In the genomic region with DNA sequence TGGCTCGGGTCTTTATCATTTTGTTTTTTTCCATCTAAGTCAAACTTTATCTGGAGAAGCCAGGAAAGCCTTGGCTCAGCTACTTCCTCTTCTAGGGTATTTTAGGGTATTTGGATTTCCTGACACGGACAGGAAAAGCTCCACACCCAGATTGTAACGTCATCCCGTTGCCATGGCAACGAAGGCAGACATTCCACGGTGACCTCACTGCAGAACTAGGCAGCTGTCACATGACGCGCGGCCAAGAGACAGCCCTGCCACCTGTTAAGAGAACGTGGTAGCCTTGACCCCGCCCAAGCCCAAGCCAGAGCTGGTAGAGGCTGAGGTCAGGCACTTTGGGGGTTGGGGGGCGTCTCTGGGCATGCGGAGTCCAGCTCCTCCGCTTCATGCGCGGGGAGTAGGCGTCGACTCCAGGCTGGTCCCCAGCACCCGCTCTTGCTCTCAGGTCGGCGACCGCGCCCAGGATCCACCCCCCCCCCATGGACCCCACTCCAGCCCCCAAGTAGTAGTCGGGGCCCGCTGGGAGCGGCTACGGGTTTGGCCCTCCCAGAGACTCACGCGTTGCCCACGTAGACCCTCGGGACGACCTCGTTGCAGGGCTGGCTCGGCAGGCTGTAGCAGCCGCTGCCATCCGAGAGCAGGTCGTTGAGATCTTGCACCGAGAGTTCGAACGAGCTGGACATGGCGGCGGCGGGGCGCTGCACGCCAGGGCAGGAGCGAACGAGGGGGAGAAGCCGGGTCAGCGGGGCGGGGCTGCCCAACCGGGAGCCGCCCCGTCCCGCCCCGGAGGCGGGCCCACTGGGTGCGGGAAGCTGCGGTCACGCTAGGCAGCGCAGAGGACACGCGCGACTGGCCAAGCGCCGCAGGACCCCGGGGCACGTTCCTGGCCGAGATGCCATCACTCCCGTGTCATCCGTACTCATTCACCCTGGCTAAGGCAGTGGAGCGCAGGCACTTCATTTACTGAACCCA, we compare ENCODE assay signal across 8 mouse cellular contexts. TPM values are rescaled to one million over a fixed set of nuclear protein-coding genes. Genes with fewer than 3 reads are reported as not detected.
DNase-seq lines count a peak whose midpoint lies in the region; ATAC-seq lines count a peak whose summit lies in the region.

A gene (plus strand): TSS at position 226 of the 972 bp plus-strand sequence.

- peak within 1 kb of the TSS; percentile 54 for H3K4me3 ChIP-seq in intestine, embryonic 15.5 days (replicated peaks)

- no peaks in the 10 kb centered on the region for H3K27me3 ChIP-seq in intestine, embryonic 15.5 days (replicated peaks)

- intact Hi-C loops in left cerebral cortex, postnatal 14 days (cut with DNase I) = loop anchor here (2.0 kb wide), 1 partner anchor 54 kb away; no protein-coding TSS in a partner anchor

- peak within 1 kb of the TSS; percentile 98 for H3K4me2 ChIP-seq in intestine, embryonic 15.5 days (replicated peaks)

- under 1% methylated on average over 71 of the region's 71 CpGs for WGBS in intestine, embryonic 15.5 days

- no peaks in the 10 kb centered on the region for H3K9me3 ChIP-seq in intestine, embryonic 15.5 days

- peak; percentile 90 for ATAC-seq in intestine, embryonic 15.5 days
- peak; percentile 66 for ATAC-seq in megakaryocyte-erythroid progenitor cell, adult 5-6 weeks (replicated peaks; ENCODE audit: low FRiP score, low TSS enrichment, poor library complexity, severe bottlenecking)

- H3K9ac ChIP-seq in intestine, embryonic 15.5 days = peak within 1 kb of the TSS; percentile 58

- no peaks in the 10 kb centered on the region for H3K36me3 ChIP-seq in intestine, embryonic 15.5 days

- H3K4me1 ChIP-seq in intestine, embryonic 15.5 days (replicated peaks) = peaks cover 10% of the 10 kb centered on the region

- DNase-seq in adrenal gland, adult 8-10 months = peak; percentile 97
- DNase-seq in embryo, embryonic 11 days = peak; percentile 96
- DNase-seq in gastrocnemius, postnatal 25 days = peak; percentile 93
- DNase-seq in left cerebral cortex, postnatal 14 days (ENCODE audit: low spot score in 2 of 2) = peak; percentile 97
- peak; percentile 94 for DNase-seq in right cerebral cortex, postnatal 14 days
- peak; percentile 83 to 91 for DNase-seq in urinary bladder, postnatal 36 days (ENCODE audit: low spot score in 2 of 2)

- H3K27ac ChIP-seq in intestine, embryonic 15.5 days = peak within 1 kb of the TSS; percentile 82

RNA-seq across cellular contexts. Expression of the gene that starts here (rescaled TPM):
- total RNA-seq in adrenal gland, adult 8-10 months (2022) = not detected
- not detected for total RNA-seq in gastrocnemius, postnatal 25 days (2021)
- not detected in 2 replicates for polyA plus RNA-seq in intestine, embryonic 15.5 days (2015; fragmentation: Nextera tagmentation; extraction: Ambion mirVana)
- not detected for total RNA-seq in left cerebral cortex, postnatal 14 days (2021)
- total RNA-seq in megakaryocyte-erythroid progenitor cell, adult 5-6 weeks (2014; fragmentation: Nextera tagmentation) = not detected in 2 replicates
- total RNA-seq in megakaryocyte-erythroid progenitor cell, adult 5-6 weeks (2017) = not detected in 2 replicates

Comparison
In these comparisons a context has a peak if more than half of its experiments do, and no peak if none do; other contexts are left out.
1. Peak in every context shown above with its lines: DNase-seq, ATAC-seq, H3K4me3 ChIP-seq and H3K27ac ChIP-seq.
2. Peak in DNase-seq in adrenal gland, adult 8-10 months; RNA of the gene not detected or under 1 TPM.
3. Peak in DNase-seq in gastrocnemius, postnatal 25 days; RNA of the gene not detected or under 1 TPM.
4. Peak in ATAC-seq, H3K4me3 ChIP-seq, H3K27ac ChIP-seq, H3K9ac ChIP-seq and H3K4me2 ChIP-seq in intestine, embryonic 15.5 days; RNA of the gene not detected or under 1 TPM.
5. Peak in DNase-seq in left cerebral cortex, postnatal 14 days; RNA of the gene not detected or under 1 TPM.
6. Peak in ATAC-seq in megakaryocyte-erythroid progenitor cell, adult 5-6 weeks; RNA of the gene not detected or under 1 TPM.